Comparison of ENCODE assay signal across 9 mouse cellular contexts in the genomic region with DNA sequence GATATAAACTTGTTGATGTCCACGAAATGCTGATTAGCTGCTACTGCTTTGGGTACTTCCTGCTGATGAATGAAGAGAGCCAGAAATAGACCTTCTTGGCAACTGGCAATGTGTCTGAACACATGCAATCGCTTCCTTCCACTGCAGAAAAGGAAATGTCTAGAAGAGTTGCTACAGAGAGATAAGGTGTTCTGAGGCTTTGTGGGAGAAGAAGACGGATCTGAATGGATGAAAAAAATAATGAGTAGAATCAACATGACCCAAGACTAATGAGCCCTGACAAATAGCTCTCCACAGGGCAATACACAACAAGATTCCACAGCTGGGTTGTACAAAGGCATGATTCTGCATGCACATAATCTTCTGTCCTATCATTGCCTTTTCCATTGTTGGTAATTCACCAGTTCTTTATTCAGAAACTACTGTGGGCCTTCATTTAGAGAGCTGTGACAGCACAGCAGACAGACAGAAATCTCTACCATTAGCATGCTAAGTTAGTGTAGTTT.
DNase-seq lines count a peak whose midpoint lies in the region; ATAC-seq lines count a peak whose summit lies in the region.
"Had no signal": no experiment of that assay in that cellular context is flagged by ENCODE, and none has a peak within 500 bp of the region (broad histone marks: within the 10 kb centered on the region; RNA-seq: fewer than 3 reads in every experiment).

No protein-coding gene starts in this region.

- H3K4me1 ChIP-seq in heart, embryonic 13.5 days = peaks cover 20% of the 10 kb centered on the region
- no peaks in the 10 kb centered on the region for H3K4me1 ChIP-seq in lung, embryonic 15.5 days

- H3K9ac ChIP-seq in heart, embryonic 13.5 days = no peak overlapping the region
- no peak overlapping the region for H3K9ac ChIP-seq in lung, embryonic 15.5 days

- no peak overlapping the region for H3K4me3 ChIP-seq in heart, embryonic 13.5 days
- no peak overlapping the region for H3K4me3 ChIP-seq in lung, embryonic 15.5 days

- ATAC-seq in CD4-positive, CD25-positive, alpha-beta regulatory T cell, adult 4 months = peak; percentile 76
- ATAC-seq in heart, embryonic 13.5 days (ENCODE audit: extremely low read depth, insufficient number of reproducible peaks, low FRiP score, low TSS enrichment) = peak; percentile 25; the same call in 1 of the 2 replicates
- peak; percentile 85 for ATAC-seq in lung, embryonic 15.5 days (ENCODE audit: borderline replicate concordance, extremely low read depth, low FRiP score, low TSS enrichment)
- no peak for ATAC-seq in cerebellum, adult (ENCODE audit: insufficient number of reproducible peaks, low FRiP score, low TSS enrichment)

- 5% methylated on average over 3 of the region's 3 CpGs for WGBS in heart, embryonic 13.5 days
- 19% methylated on average over 3 of the region's 3 CpGs for WGBS in lung, embryonic 15.5 days

- H3K4me2 ChIP-seq in heart, embryonic 13.5 days = peak overlapping the region; percentile 33; the same call in 1 of the 2 replicates
- no peak overlapping the region for H3K4me2 ChIP-seq in lung, embryonic 15.5 days

- peak overlapping the region; percentile 76 for H3K27ac ChIP-seq in heart, embryonic 13.5 days (replicated peaks)
- peak overlapping the region; percentile 45; the same call in 1 of the 2 replicates for H3K27ac ChIP-seq in lung, embryonic 15.5 days

- no peaks in the 10 kb centered on the region for H3K36me3 ChIP-seq in heart, embryonic 13.5 days
- H3K36me3 ChIP-seq in lung, embryonic 15.5 days = no peaks in the 10 kb centered on the region

- no peaks in the 10 kb centered on the region for H3K27me3 ChIP-seq in heart, embryonic 13.5 days (replicated peaks)
- H3K27me3 ChIP-seq in lung, embryonic 15.5 days = no peaks in the 10 kb centered on the region

- DNase-seq in adrenal gland, adult 2 months = peak; percentile 13
- no peak for DNase-seq in adrenal gland, adult 18-20 months (ENCODE audit: low spot score in 2 of 2)
- DNase-seq in adrenal gland, postnatal 4 days (ENCODE audit: low spot score in 2 of 2) = no peak
- DNase-seq in layer of hippocampus, postnatal 10 days (ENCODE audit: low spot score in 2 of 2) = no peak
- DNase-seq: adrenal gland, adult 8-10 months had no signal

- no peaks in the 10 kb centered on the region for H3K9me3 ChIP-seq in heart, embryonic 13.5 days
- H3K9me3 ChIP-seq in lung, embryonic 15.5 days = no peaks in the 10 kb centered on the region
